In the genomic region with DNA sequence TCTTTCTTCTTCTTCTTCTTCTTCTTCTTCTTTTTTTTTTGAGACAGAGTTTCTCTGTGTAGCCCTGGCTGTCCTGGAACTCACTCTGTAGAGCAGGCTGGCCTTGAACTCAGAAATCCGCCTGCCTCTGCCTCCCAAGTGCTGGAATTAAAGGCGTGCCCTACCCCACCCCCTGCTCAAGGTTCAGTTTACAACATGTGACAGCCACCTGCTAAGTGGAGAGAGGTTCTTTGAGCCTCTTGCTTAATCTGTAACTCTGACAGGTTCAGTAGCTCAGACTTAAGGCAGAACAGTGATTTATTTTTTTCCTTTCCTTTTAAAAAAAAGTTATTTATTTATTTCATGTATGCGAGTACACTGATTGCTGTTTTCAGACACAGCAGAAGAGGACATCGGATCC, we compare ENCODE assay signal across 13 mouse cellular contexts. TPM values are rescaled to one million over a fixed set of nuclear protein-coding genes. Genes with fewer than 3 reads are reported as not detected.
"Had no signal": no experiment of that assay in that cellular context is flagged by ENCODE, and none has a peak within 500 bp of the region (broad histone marks: within the 10 kb centered on the region; RNA-seq: fewer than 3 reads in every experiment).

No protein-coding gene starts in this region.

RNA-seq across cellular contexts. Expression of a gene that starts 55.2 kb away (rescaled TPM):
- total RNA-seq: layer of hippocampus, adult 2 months; layer of hippocampus, postnatal 10 days; left cerebral cortex, postnatal 36 days; monocyte, adult 5-6 weeks had no signal
- polyA plus RNA-seq: intestine, embryonic 16.5 days; kidney, embryonic 16.5 days; limb, embryonic 12.5 days; liver, embryonic 11.5 days; liver, embryonic 15.5 days; lung, embryonic 14.5 days; midbrain, embryonic 11.5 days; midbrain, embryonic 15.5 days; neural tube, embryonic 13.5 days had no signal
